13 mouse cellular contexts compared by ENCODE assay signal in the genomic region with DNA sequence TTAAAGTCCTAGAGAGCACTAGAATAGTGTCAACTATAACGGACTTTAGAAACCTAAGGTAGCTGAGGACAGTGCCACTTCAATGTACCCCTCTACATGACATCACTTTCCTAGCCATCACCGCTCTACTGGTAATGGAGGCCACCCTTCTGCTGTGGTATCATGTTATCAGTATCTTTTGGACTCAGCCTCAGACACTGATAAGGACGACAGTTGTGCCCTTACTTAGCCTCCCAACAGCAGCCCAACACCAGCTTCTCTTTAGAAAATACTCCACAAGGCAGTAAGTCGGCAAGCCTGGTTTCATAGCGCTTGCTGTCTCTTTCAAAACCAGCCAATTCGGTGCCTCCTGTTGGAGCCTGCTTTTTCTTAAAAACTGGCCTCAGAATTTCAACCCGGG. TPM values are rescaled to one million over a fixed set of nuclear protein-coding genes. Genes with fewer than 3 reads are reported as not detected.
DNase-seq lines count a peak whose midpoint lies in the region; ATAC-seq and TF ChIP-seq lines count a peak whose summit lies in the region.
"Had no signal": no experiment of that assay in that cellular context is flagged by ENCODE, and none has a peak within 500 bp of the region (broad histone marks: within the 10 kb centered on the region; RNA-seq: fewer than 3 reads in every experiment).

No protein-coding gene starts in this region.

- intact Hi-C loops in heart, adult 2 months (cut with DNase I) = no loop called here
- intact Hi-C loops in gastrocnemius, adult 2 months (cut with DNase I) = no loop called here

- H3K4me2 ChIP-seq in heart, embryonic 15.5 days = peak overlapping the region; percentile 99
- peak overlapping the region; percentile 96 for H3K4me2 ChIP-seq in hindbrain, embryonic 15.5 days
- peak overlapping the region; percentile 85 for H3K4me2 ChIP-seq in midbrain, embryonic 13.5 days (replicated peaks)

- peaks cover 18% of the 10 kb centered on the region for H3K4me1 ChIP-seq in heart, embryonic 15.5 days (replicated peaks)
- no peaks in the 10 kb centered on the region for H3K4me1 ChIP-seq in heart, adult 2 months (ENCODE audit: control insufficient read depth, insufficient read depth, low read length)
- H3K4me1 ChIP-seq in embryonic facial prominence, embryonic 10.5 days = peaks cover 23% of the 10 kb centered on the region
- peaks cover 33% of the 10 kb centered on the region for H3K4me1 ChIP-seq in hindbrain, embryonic 15.5 days (replicated peaks)
- H3K4me1 ChIP-seq in midbrain, embryonic 13.5 days (replicated peaks) = peaks cover 29% of the 10 kb centered on the region

- no peak for TF ChIP-seq EP300 in heart, adult 2 months (IDR thresholded peaks at IDR 0.05; ENCODE audit: insufficient read depth, low read depth, low read length)

- no peaks in the 10 kb centered on the region for H3K9me3 ChIP-seq in heart, embryonic 15.5 days (replicated peaks)
- H3K9me3 ChIP-seq in embryonic facial prominence, embryonic 10.5 days = no peaks in the 10 kb centered on the region
- H3K9me3 ChIP-seq in hindbrain, embryonic 15.5 days = no peaks in the 10 kb centered on the region
- H3K9me3 ChIP-seq in midbrain, embryonic 13.5 days = no peaks in the 10 kb centered on the region

- H3K9ac ChIP-seq in heart, embryonic 15.5 days = no peak overlapping the region
- H3K9ac ChIP-seq in heart, adult 2 months (ENCODE audit: low read depth, low read length) = no peak overlapping the region
- H3K9ac ChIP-seq in hindbrain, embryonic 15.5 days = peak overlapping the region; percentile 91
- H3K9ac ChIP-seq in midbrain, embryonic 13.5 days (replicated peaks) = peak overlapping the region; percentile 82

- no peak for DNase-seq in heart, adult 2 months
- no peak for DNase-seq in embryonic facial prominence, embryonic 10.5 days (ENCODE audit: low spot score)
- no peak for DNase-seq in right cerebral cortex, adult 18-20 months
- DNase-seq in gastrocnemius, adult 18-20 months (ENCODE audit: low spot score) = no peak
- no peak for DNase-seq in gastrocnemius, adult 2 months
- DNase-seq: heart, adult 11 months; left cerebral cortex, postnatal 4 days; thymus, postnatal 4 days had no signal

- TF ChIP-seq CTCF in heart, adult 2 months (IDR thresholded peaks at IDR 0.05) = no peak
- TF ChIP-seq CTCF in gastrocnemius, adult 2 months (IDR thresholded peaks at IDR 0.05) = no peak

- H3K79me2 ChIP-seq in heart, adult 2 months (replicated peaks; ENCODE audit: control insufficient read depth, insufficient read depth, low read length) = no peaks in the 10 kb centered on the region

- 44% methylated on average over 7 of the region's 7 CpGs for WGBS in heart, embryonic 15.5 days
- 48% methylated on average over 7 of the region's 7 CpGs for WGBS in heart, adult 2 months
- WGBS in embryonic facial prominence, embryonic 10.5 days = 53% methylated on average over 7 of the region's 7 CpGs
- 50% methylated on average over 7 of the region's 7 CpGs for WGBS in hindbrain, embryonic 15.5 days
- 59% methylated on average over 7 of the region's 7 CpGs for WGBS in midbrain, embryonic 13.5 days

- H3K27ac ChIP-seq in heart, embryonic 15.5 days = no peak overlapping the region
- no peak overlapping the region for H3K27ac ChIP-seq in heart, adult 2 months
- H3K27ac ChIP-seq in embryonic facial prominence, embryonic 10.5 days (replicated peaks) = no peak overlapping the region
- H3K27ac ChIP-seq in hindbrain, embryonic 15.5 days (replicated peaks) = peak overlapping the region; percentile 96
- H3K27ac ChIP-seq in midbrain, embryonic 13.5 days = peak overlapping the region; percentile 87
- no peak overlapping the region for H3K27ac ChIP-seq in gastrocnemius, adult 2 months

- no peak for TF ChIP-seq POLR2A in heart, adult 2 months (IDR thresholded peaks at IDR 0.05; ENCODE audit: insufficient read depth, low read depth, low read length)

- no peaks in the 10 kb centered on the region for H3K36me3 ChIP-seq in heart, embryonic 15.5 days
- no peaks in the 10 kb centered on the region for H3K36me3 ChIP-seq in heart, adult 2 months (ENCODE audit: control insufficient read depth, insufficient read depth, low read length)
- peaks cover 7% of the 10 kb centered on the region; the same call in 1 of the 2 replicates for H3K36me3 ChIP-seq in embryonic facial prominence, embryonic 10.5 days (replicated peaks)
- no peaks in the 10 kb centered on the region for H3K36me3 ChIP-seq in hindbrain, embryonic 15.5 days
- H3K36me3 ChIP-seq in midbrain, embryonic 13.5 days = peaks cover 12% of the 10 kb centered on the region; the same call in 1 of the 2 replicates

- H3K27me3 ChIP-seq in heart, embryonic 15.5 days = peaks cover 84% of the 10 kb centered on the region
- H3K27me3 ChIP-seq in heart, adult 2 months (ENCODE audit: control insufficient read depth, insufficient read depth, low read length) = peaks cover 12% of the 10 kb centered on the region
- peaks cover 87% of the 10 kb centered on the region for H3K27me3 ChIP-seq in embryonic facial prominence, embryonic 10.5 days (replicated peaks; ENCODE audit: low read depth, poor library complexity, severe bottlenecking)
- H3K27me3 ChIP-seq in hindbrain, embryonic 15.5 days = peaks cover 15% of the 10 kb centered on the region; the same call in 1 of the 2 replicates
- H3K27me3 ChIP-seq in midbrain, embryonic 13.5 days = peaks cover 87% of the 10 kb centered on the region

- peak overlapping the region; percentile 61 for H3K4me3 ChIP-seq in heart, embryonic 15.5 days
- H3K4me3 ChIP-seq in heart, adult 2 months = no peak overlapping the region
- peak overlapping the region; percentile 62 for H3K4me3 ChIP-seq in embryonic facial prominence, embryonic 10.5 days
- H3K4me3 ChIP-seq in hindbrain, embryonic 15.5 days = peak overlapping the region; percentile 62
- H3K4me3 ChIP-seq in midbrain, embryonic 13.5 days (replicated peaks) = peak overlapping the region; percentile 58
- H3K4me3 ChIP-seq in gastrocnemius, adult 2 months = no peak overlapping the region

- ATAC-seq in heart, embryonic 15.5 days (replicated peaks; ENCODE audit: insufficient number of reproducible peaks, insufficient read depth, low FRiP score, low read depth) = no peak
- no peak for ATAC-seq in hindbrain, embryonic 15.5 days (ENCODE audit: low FRiP score, low read depth)
- peak; percentile 8; the same call in 1 of the 2 replicates for ATAC-seq in midbrain, embryonic 13.5 days

RNA-seq across cellular contexts. Expression of a gene that starts 1.6 kb away (rescaled TPM):
- not detected in 2 replicates for polyA plus RNA-seq in heart, embryonic 15.5 days (2015; fragmentation: Nextera tagmentation; extraction: Ambion mirVana)
- not detected for total RNA-seq in heart, adult 2 months (2021)
- not detected in 2 replicates for polyA plus RNA-seq in heart, adult 2 months (2012; rRNA removed)
- not detected in 2 replicates for polyA plus RNA-seq in embryonic facial prominence, embryonic 10.5 days (2016; fragmentation: Nextera tagmentation; extraction: Ambion mirVana)
- 4.4 and 4.5 TPM in 2 replicates for polyA plus RNA-seq in hindbrain, embryonic 15.5 days (2015; fragmentation: Nextera tagmentation; extraction: Ambion mirVana)
- polyA plus RNA-seq in midbrain, embryonic 13.5 days (2015; fragmentation: Nextera tagmentation; extraction: Ambion mirVana) = 0.54 and 0.70 TPM in 2 replicates
- total RNA-seq in gastrocnemius, adult 18-20 months (2021) = not detected
- not detected for total RNA-seq in gastrocnemius, adult 2 months (2021)
- total RNA-seq: adrenal gland, adult 18-20 months; common myeloid progenitor, adult 5-6 weeks had no signal

RNA-seq across cellular contexts. Expression of a gene that starts 3.6 kb away (rescaled TPM):
- 1.5 and 2.1 TPM in 2 replicates for polyA plus RNA-seq in heart, embryonic 15.5 days (2015; fragmentation: Nextera tagmentation; extraction: Ambion mirVana)
- 1 to 10 TPM; 1.6 to 2.9 TPM for total RNA-seq in heart, adult 2 months (2021)
- polyA plus RNA-seq in heart, adult 2 months (2012; rRNA removed) = 4.6 and 5.2 TPM in 2 replicates
- 2.5 and 4.1 TPM in 2 replicates for polyA plus RNA-seq in embryonic facial prominence, embryonic 10.5 days (2016; fragmentation: Nextera tagmentation; extraction: Ambion mirVana)
- 3.1 and 5.4 TPM in 2 replicates for polyA plus RNA-seq in hindbrain, embryonic 15.5 days (2015; fragmentation: Nextera tagmentation; extraction: Ambion mirVana)
- 5.3 and 5.5 TPM in 2 replicates for polyA plus RNA-seq in midbrain, embryonic 13.5 days (2015; fragmentation: Nextera tagmentation; extraction: Ambion mirVana)
- 1 to 10 TPM in 1 of 2 experiments, under 1 TPM in 1; 0.87 to 1.2 TPM for total RNA-seq in gastrocnemius, adult 18-20 months (2021)
- 1 to 10 TPM; 1.3 to 2.1 TPM for total RNA-seq in gastrocnemius, adult 2 months (2021)

RNA-seq across cellular contexts. Expression of a gene that starts 37.5 kb away (rescaled TPM):
- polyA plus RNA-seq in heart, embryonic 15.5 days (2015; fragmentation: Nextera tagmentation; extraction: Ambion mirVana) = 6.6 and 11.3 TPM in 2 replicates
- total RNA-seq in heart, adult 2 months (2021) = 1 to 10 TPM; 4.1 to 5.2 TPM
- 10.8 and 13.4 TPM in 2 replicates for polyA plus RNA-seq in heart, adult 2 months (2012; rRNA removed)
- polyA plus RNA-seq in embryonic facial prominence, embryonic 10.5 days (2016; fragmentation: Nextera tagmentation; extraction: Ambion mirVana) = 9.3 and 10.5 TPM in 2 replicates
- polyA plus RNA-seq in hindbrain, embryonic 15.5 days (2015; fragmentation: Nextera tagmentation; extraction: Ambion mirVana) = 2.0 and 2.3 TPM in 2 replicates
- 0.85 and 1.6 TPM in 2 replicates for polyA plus RNA-seq in midbrain, embryonic 13.5 days (2015; fragmentation: Nextera tagmentation; extraction: Ambion mirVana)
- total RNA-seq in gastrocnemius, adult 18-20 months (2021) = 1 to 10 TPM; 2.6 to 4.0 TPM
- total RNA-seq in gastrocnemius, adult 2 months (2021) = 1 to 10 TPM; 3.6 to 5.2 TPM
- total RNA-seq: common myeloid progenitor, adult 5-6 weeks had no signal

RNA-seq across cellular contexts. Expression of a gene that starts 56.9 kb away (rescaled TPM):
- polyA plus RNA-seq in heart, embryonic 15.5 days (2015; fragmentation: Nextera tagmentation; extraction: Ambion mirVana) = 0.19 and 0.24 TPM in 2 replicates
- under 1 TPM; 0.20 to 0.31 TPM for total RNA-seq in heart, adult 2 months (2021)
- polyA plus RNA-seq in heart, adult 2 months (2012; rRNA removed) = 0.68 and 1.1 TPM in 2 replicates
- 0.35 and 0.42 TPM in 2 replicates for polyA plus RNA-seq in embryonic facial prominence, embryonic 10.5 days (2016; fragmentation: Nextera tagmentation; extraction: Ambion mirVana)
- 0.31 and 0.33 TPM in 2 replicates for polyA plus RNA-seq in hindbrain, embryonic 15.5 days (2015; fragmentation: Nextera tagmentation; extraction: Ambion mirVana)
- 0.71 and 0.98 TPM in 2 replicates for polyA plus RNA-seq in midbrain, embryonic 13.5 days (2015; fragmentation: Nextera tagmentation; extraction: Ambion mirVana)
- total RNA-seq in gastrocnemius, adult 18-20 months (2021) = under 1 TPM; 0.05 to 0.09 TPM
- under 1 TPM; 0.15 to 0.56 TPM for total RNA-seq in gastrocnemius, adult 2 months (2021)

RNA-seq across cellular contexts. Expression of a gene that starts 59.5 kb away (rescaled TPM):
- polyA plus RNA-seq in heart, embryonic 15.5 days (2015; fragmentation: Nextera tagmentation; extraction: Ambion mirVana) = 0.03 TPM in 1 of 2 replicates, not detected in the other
- total RNA-seq in heart, adult 2 months (2021) = under 1 TPM; 0.16 TPM
- polyA plus RNA-seq in heart, adult 2 months (2012; rRNA removed) = 0.27 and 0.29 TPM in 2 replicates
- 0.04 TPM in 1 of 2 replicates, not detected in the other for polyA plus RNA-seq in embryonic facial prominence, embryonic 10.5 days (2016; fragmentation: Nextera tagmentation; extraction: Ambion mirVana)
- 0.04 TPM in 2 replicates for polyA plus RNA-seq in hindbrain, embryonic 15.5 days (2015; fragmentation: Nextera tagmentation; extraction: Ambion mirVana)
- polyA plus RNA-seq in midbrain, embryonic 13.5 days (2015; fragmentation: Nextera tagmentation; extraction: Ambion mirVana) = 0.07 TPM in 1 of 2 replicates, not detected in the other
- total RNA-seq in gastrocnemius, adult 18-20 months (2021) = under 1 TPM in 1 of 2 experiments, not detected in 1; 0.07 TPM
- under 1 TPM; 0.10 to 0.17 TPM for total RNA-seq in gastrocnemius, adult 2 months (2021)
- total RNA-seq: adrenal gland, adult 18-20 months; common myeloid progenitor, adult 5-6 weeks; left cerebral cortex, postnatal 4 days had no signal

Comparison
In these comparisons a context has a peak if more than half of its experiments do, and no peak if none do; other contexts are left out.
1. H3K4me3 ChIP-seq: peak in heart, embryonic 15.5 days (single experiment), embryonic facial prominence, embryonic 10.5 days (single experiment), hindbrain, embryonic 15.5 days (single experiment) and midbrain, embryonic 13.5 days (single experiment); none in heart, adult 2 months (single experiment) and gastrocnemius, adult 2 months (single experiment).
2. H3K27ac ChIP-seq: peak in hindbrain, embryonic 15.5 days (single experiment) and midbrain, embryonic 13.5 days (single experiment); none in heart, embryonic 15.5 days (single experiment), heart, adult 2 months (single experiment), embryonic facial prominence, embryonic 10.5 days (single experiment) and gastrocnemius, adult 2 months (single experiment).
3. H3K9ac ChIP-seq: peak in hindbrain, embryonic 15.5 days (single experiment) and midbrain, embryonic 13.5 days (single experiment); none in heart, embryonic 15.5 days (single experiment) and heart, adult 2 months (single experiment).
4. Peak in every context shown above with its lines, with median percentiles within 50 percentile points of each other: H3K4me2 ChIP-seq.